Mouse (Mus musculus) 3T3-L1 (cell line): ENCODE data around the gene Muc13.

Experiments used
- DNase-seq: peaks from one replicate; pipeline ENCODE4 v3.0.0-alpha.2; 2015; ENCODE audit warnings: low read depth, low spot score

Muc13 gene

GRCm38 (mm10) chr16:33824603-33825002, 30.8 kb downstream of the Muc13 start:
- peak; percentile 32 for DNase-seq

DNA sequence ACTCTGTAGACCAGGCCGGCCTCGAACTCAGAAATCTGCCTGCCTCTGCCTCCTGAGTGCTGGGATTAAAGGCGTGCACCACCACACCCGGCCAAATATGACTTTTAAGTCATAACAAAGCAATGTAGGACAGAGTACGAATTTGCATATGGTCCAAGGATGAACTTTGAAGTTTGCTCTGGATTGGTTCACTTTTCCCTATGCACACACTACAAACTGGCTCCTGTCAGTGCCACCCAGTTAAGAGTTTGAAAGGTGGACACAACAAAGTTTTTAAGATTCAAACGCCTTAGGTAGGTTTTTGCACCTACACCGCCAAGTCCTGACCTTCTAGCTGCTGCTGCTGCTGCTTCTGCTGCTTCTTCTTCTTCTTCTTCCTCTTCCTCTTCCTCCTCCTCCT, 34.7 kb downstream of the Muc13 start:
- DNase-seq = no peak

DNA sequence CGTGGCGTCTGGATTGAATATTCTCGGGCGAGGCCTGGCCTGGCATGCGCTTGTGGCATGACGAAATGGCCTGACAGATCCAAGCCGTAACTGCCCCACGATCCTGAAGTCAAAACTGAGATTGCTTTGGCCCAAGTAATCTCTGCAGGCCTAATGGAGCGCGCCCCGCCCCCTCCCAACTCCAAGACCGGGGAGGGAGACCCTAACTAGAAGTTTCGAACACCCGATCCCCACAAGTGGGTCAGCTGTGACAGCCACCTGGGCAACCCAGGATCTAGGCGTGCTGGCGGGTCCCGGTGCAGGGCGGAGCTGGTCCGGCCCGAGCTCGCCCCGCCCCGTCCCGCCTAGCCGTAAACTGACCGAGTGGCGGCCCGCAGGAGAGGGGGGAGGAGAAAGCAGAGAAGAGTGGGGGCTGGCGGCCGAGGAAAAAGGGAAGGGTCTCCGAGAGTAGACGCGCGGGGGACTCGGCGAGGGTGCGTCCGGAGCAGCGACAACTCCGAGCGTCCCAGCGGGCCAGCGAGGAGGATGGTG, 35.5 kb downstream of the Muc13 start, which contains the start of gene Itgb5:
Gene Itgb5, plus strand, starts transcription at position 365 of the 531 bp plus-strand sequence.
- DNase-seq = peak; percentile 70

DNA sequence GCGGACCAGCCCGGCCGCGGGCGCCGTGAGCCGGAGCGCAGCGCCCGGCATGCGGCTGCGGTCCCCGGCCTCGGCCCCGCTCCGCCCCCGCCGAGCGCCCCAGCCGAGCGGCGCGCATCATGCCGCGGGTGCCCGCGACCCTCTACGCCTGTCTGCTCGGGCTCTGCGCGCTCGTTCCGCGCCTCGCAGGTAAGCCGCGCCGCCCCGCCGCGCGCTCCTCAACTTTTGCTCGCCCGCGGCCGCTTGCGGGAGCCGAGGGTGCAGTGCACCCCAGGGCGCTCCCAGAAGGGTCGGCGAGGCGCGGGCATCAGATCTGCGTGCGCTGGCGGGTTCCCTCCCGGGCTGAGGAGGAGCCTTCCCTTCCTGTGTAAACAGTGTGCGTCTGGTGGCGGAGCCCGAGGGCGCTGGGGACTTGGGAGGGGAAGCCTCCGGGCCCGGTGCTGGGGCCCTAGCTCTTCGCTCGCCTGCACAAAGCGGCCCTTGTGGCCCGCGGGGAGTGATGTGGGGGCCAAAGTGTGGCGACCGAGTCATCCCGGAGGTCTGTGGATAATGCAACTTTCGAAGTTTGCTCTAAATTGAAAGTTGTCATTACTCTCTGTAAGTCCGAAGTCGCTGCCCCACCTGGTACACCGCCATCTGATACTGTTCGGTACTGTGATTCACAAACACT, 36.1 kb downstream of the Muc13 start:
- peak; percentile 61 for DNase-seq

DNA sequence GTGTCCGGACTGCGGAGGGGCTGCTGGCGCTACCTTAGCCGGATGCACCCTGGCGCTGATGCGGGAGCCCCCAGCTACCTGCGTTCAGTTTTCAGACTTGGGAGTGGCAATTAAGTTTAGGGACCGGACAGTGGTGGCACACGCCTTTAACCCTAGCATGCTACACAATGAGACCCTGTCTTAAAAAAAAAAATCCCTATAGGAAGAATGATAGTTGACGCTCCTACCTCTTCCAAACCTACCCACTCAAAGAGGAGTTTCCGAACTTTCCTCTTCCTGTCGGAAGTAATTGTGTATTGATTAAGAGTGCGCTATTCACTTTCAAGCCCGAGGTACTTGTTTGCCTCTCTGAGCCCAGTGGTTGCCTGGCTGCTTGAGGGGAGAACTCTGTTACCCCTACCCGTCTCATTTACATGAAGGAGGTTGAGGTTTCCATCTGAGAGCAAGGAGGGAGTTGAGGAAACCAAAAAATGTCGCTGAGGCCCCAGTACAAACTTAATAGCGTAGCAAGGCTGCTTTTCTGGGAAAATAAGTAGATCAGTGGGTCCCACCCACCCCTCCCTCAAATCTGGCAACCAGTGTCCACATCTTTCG, 36.8 kb downstream of the Muc13 start:
- no peak for DNase-seq

DNA sequence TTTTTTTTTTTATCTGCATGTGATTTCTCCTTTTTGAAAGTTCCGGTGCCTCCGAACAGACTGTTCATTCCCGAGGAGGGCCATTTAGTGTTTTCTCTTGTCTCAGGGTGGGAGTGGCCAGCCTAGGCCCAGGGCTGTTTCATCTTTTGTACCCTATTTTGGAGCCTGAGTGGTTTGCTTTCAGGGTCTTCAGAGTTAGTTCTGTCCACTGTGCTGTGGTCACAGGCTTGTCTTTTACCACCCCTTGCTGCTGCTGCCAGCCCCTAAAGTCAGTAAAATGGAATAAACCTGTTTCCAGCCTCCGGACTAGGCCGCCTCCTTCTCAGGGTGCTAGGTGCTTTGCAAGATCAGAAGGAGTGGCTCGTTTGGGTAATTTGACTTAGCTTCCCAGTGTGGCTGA, 38.2 kb downstream of the Muc13 start:
- DNase-seq = no peak

GRCm38 (mm10) chr16:33832728-33833428, 39.0 kb downstream of the Muc13 start:
- DNase-seq = peak; percentile 33

DNA sequence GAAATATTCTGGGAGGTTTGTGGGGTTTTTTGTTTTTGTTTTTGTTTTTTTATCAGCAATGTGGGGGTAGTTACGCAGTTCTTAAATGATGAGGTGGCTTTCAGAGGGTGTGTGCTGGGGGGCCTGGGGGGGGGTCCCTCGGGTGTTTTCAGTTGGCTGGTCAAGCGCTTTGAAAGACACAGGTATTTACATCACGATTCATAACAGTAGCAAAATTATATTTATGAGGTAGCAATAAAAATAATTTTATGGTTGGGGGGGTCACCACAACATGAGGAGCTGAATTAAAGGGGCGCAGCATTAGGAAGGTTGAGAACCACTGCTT, 39.6 kb downstream of the Muc13 start:
- no peak for DNase-seq

- DNase-seq = peak; percentile 92
Measured at GRCm38 (mm10) chr16:33833781-33834482, 40.1 kb downstream of the Muc13 start.

- DNase-seq = peak; percentile 90
Measured at GRCm38 (mm10) chr16:33836676-33837075, 42.8 kb downstream of the Muc13 start.

GRCm38 (mm10) chr16:33837191-33837590, 43.4 kb downstream of the Muc13 start:
- DNase-seq = peak; percentile 77

DNA sequence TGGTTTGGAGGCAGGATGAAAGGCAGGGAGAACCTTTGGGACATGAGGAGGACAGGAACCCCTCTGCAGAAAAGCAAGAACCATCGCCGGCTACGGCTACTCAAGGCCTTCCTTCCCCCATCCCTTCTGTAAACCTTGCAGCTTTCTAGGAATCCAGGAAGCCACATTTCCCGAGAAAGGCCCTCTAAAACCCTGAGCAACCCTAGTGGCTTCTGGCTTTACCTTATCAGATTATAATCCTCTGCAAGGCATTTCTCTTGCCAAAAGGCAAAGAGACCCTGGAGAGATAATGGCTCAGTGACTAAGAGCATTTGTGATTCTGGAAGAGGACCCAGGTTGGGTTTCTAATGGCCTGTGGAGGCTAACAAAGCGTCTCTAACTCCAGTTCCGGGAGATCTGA, 46.8 kb downstream of the Muc13 start:
- DNase-seq = no peak

DNA sequence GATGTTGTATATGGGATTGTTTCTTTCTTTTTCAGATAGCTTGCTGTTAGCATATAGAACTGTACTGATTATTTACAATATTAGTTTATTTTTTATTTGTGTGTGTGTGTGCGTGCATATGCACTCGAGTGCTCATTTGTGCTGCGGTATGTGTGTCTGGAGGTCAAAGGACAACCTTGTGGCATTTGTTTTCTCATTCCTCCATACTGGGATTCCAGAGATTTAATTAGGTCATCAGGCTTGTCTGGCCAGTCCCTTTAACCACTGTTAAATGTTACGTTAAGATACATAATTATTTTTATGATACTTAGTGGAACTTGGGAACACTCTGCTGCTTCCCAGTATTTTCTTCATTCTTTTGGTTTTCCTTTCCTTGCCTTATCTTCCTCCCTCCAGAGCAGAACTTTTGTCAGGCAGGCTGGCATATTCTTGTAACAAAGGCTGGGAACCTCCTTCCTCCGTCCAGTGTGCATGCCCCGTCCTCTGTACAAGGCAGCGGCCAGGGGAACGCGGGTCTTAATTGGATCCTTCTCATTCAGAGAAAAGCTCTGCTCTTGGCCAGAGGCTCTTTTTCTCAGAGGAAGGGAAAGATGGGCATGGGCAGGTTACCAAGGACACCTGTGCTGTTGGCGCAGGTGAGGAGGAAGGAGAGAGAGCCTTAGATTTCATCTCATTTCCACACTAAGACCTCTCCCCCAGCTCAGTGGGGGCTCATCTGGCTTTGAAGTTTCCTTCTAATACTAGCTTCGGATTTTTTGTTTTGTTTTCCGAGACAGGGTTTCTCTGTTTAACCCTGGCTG, 48.4 kb downstream of the Muc13 start:
- no peak for DNase-seq

DNA sequence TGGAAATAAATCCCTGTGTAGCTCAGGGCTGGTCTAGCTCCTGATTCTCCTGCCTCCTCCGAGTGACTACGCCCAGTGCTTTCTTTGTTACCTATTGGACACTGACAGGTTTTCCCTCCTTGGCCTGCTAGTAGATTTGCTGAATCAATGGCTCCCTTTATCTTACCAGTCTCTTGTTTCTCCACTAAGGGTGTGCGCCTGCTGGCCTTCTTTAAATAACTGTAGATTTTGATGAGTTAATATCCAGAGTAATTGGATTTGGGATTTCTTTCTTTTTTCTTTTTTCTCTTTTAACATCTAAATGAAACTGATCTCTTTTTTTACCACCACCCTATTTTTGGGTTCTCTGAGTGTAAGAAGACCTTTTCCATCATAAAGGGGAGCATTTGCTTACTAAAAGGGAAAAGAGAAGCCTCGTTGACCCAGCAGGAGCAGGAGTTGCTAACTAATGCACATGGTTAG, 50.3 kb downstream of the Muc13 start:
- DNase-seq = no peak

DNA sequence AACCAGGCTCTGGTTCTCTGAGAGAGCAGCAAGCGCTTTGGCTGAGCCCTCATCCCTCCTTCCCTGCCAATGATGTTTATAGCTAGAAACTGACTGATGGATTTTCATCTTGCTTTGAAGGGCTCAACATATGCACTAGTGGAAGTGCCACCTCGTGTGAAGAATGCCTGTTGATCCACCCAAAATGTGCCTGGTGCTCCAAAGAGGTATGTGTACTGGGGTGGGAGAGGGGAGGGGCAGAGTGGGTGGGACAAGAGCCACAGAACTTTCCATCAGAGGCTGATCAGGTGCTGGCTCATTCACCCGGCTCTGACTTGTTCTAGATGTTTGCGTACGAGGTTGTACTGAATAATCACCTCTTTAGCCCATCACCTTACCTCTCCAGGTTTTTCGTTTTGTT, 51.0 kb downstream of the Muc13 start:
- no peak for DNase-seq

DNA sequence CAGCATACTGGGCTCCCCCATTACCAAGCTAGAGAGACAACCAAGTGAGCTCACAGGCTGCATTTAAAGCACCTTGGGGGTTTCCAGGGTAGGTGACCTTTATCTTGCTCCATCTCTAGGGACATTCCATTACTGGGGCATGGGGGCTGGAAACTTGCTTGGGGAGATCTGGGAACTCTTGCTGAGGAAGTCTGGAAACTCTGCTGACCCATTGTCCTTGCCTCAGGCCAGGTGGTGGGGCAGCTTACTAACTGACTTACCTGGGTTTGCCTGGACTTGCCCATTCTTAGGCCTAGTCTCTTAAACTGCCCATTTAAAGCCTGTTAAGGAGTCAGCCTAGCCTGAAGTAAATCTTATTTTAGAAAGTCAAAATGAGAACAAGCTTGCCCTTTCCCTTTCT, 59.4 kb downstream of the Muc13 start:
- no peak for DNase-seq

DNA sequence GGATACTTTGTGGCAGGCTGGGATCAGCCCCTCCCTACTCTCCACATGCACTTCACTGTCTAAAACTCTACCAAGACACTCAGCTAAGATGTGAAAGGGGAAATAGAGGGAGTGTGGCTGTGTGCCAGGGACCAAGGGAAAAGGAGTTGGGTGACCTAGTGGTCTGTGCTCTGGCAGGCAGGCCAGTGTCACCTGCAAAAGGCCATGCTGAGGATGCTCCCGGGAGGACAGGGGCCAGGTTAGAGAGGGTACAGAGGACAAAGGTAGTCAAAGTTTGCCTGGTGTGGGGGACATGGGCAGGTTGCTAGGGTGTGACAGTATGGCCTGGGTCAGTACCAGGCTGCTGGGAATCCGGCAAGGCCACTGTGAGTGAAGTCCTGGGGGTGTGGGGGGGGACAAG, 64.9 kb downstream of the Muc13 start:
- DNase-seq = no peak

- no peak for DNase-seq
Measured at GRCm38 (mm10) chr16:33859380-33859779, 65.5 kb downstream of the Muc13 start.

DNA sequence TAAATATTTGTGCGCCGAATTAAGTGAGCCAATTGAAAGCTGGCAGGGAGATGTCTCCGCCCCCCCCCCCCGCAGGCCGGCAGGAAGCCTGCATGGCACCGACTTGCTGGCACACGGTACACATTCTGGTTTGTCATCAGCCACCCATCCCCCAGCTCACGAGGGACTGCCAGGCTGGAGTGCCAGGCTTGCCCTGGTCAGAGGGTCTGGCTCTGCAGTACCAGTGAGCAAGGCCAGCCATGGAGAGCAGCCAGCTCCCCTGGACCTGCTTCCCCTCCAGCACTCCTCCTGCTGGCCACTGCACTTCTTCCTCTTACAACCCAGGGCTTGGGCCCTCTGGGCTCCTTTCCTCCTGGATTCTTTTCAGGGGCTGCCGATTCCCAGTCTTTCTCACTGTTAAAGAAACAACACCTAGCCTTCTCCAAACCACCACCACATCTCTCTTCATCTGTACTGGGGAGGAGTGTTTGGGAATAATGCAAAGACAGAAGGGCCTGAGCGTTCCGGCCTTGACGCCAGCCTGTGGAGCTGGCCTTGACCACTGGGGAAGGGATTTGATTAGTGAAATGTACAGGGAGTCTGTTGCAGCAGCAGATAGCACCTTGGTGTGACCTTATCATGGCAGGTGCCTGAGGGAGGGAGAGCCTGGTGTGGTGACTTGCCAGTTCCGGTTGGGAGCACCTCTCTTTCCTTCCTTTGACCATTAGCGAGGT, 66.3 kb downstream of the Muc13 start:
- DNase-seq = peak; percentile 64

DNA sequence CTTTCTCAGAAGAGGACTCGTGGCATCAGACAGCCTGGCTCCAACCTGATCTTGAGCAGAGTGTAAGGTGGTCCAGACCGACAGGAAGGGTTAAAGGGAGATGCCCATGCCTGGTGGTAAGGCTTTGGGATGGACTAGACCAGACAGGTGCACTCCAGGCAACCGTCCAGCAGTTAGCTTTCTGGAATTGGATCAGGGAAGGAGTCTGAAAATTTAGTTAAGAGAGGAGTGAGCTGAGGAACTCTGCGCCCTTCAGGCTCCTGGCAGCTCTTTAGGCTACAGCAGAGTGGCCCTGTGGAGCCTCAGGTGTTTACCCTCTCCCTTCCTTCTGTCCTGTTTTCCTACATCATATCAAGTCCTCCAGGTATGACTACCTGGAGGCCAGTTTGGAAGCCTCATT, 68.6 kb downstream of the Muc13 start:
- DNase-seq = no peak
